Mouse (Mus musculus): Measurements from ENCODE around the gene Mnd1.

Mnd1 gene

GRCm38 (mm10) chr3:84040476-84041082 lies 115.0 kb downstream of the Mnd1 start:
- no peak for DNase-seq

- peak; percentile 58 to 59 for DNase-seq
These were observed 115.7 kb downstream of the Mnd1 start, which contains the start of gene Tmem131l for GRCm38 (mm10) chr3:84039646-84040475. Gene Tmem131l (minus strand): TSS chr3:84040175.

- peak; percentile 57 to 60 for DNase-seq
These were observed 116.5 kb downstream of the Mnd1 start for GRCm38 (mm10) chr3:84038981-84039645.

- DNase-seq = no peak
These were observed 117.5 kb downstream of the Mnd1 start for GRCm38 (mm10) chr3:84038126-84038525.
